Mouse (Mus musculus) liver, postnatal 0 days (tissue): ENCODE measurements around the gene Srxn1. TPM values are rescaled to one million over a fixed set of nuclear protein-coding genes. Genes with fewer than 3 reads are reported as not detected.

Experiments used
- ATAC-seq: fragments of 200-750 bp; cut with Nextera tagmentation; 2 replicates; pipeline ENCODE4 v1.8.0; 2017; ENCODE audit warnings: mild to moderate bottlenecking, moderate library complexity
- DNase-seq: peaks from one replicate; pipeline ENCODE4 v3.0.0-alpha.2; 2016
- H3K27ac ChIP-seq: fragments of 300-500 bp; sonication (generic); 2 replicates; pipeline ENCODE4 v1.5.1; 2014; ENCODE audit warnings: antibody characterized with exemption, moderate library complexity, mild to moderate bottlenecking, low read depth
- H3K27me3 ChIP-seq: fragments of 300-500 bp; sonication (generic); 2 replicates; pipeline ENCODE4 v1.6.1; 2014; ENCODE audit warnings: low read length, control low read depth, mixed read lengths; ENCODE audit not compliant: insufficient read depth
- H3K36me3 ChIP-seq: fragments of 300-500 bp; sonication (generic); replicated peaks from 2 replicates; pipeline ENCODE4 v1.6.1; 2014; ENCODE audit warnings: mild to moderate bottlenecking, control low read depth, low read length, moderate library complexity, mixed read lengths; ENCODE audit not compliant: insufficient read depth
- H3K4me1 ChIP-seq: fragments of 300-500 bp; sonication (generic); 2 replicates; pipeline ENCODE4 v1.6.1; 2014; ENCODE audit warnings: antibody characterized with exemption, mild to moderate bottlenecking, control low read depth; ENCODE audit not compliant: insufficient read depth
- H3K4me2 ChIP-seq: fragments of 300-500 bp; sonication (generic); 2 replicates; pipeline ENCODE4 v1.6.1; 2014; ENCODE audit warnings: low read depth, mild to moderate bottlenecking, low read length, moderate library complexity, mixed read lengths
- H3K4me3 ChIP-seq: fragments of 300-500 bp; sonication (generic); 2 replicates; pipeline ENCODE4 v1.5.1; 2014; ENCODE audit warnings: low read depth, low read length
- H3K9ac ChIP-seq: fragments of 300-500 bp; sonication (generic); replicated peaks from 2 replicates; pipeline ENCODE4 v1.6.1; 2014; ENCODE audit warnings: mild to moderate bottlenecking, moderate library complexity
- H3K9me3 ChIP-seq: fragments of 300-500 bp; sonication (generic); 2 replicates; pipeline ENCODE4 v1.6.1; 2016; ENCODE audit warnings: mild to moderate bottlenecking, control low read depth, low read length, mixed read lengths
- CTCF ChIP-seq: sonication (generic); IDR thresholded peaks from 2 replicates; pipeline ENCODE4 v1.5.1; 2016; ENCODE audit warnings: antibody characterized with exemption, low read depth
- EP300 ChIP-seq: IDR thresholded peaks from 2 replicates; pipeline ENCODE4 v1.6.1; 2016; ENCODE audit warnings: antibody characterized with exemption, low read depth, mild to moderate bottlenecking
- WGBS: fragments of 180-500 bp; shearing (Covaris S2); extraction: QIAGEN DNeasy Blood & Tissue Kit; methylation state at CpG from one replicate; pipeline ENCODE4 v1.1.7; 2014; ENCODE audit not compliant: insufficient replicate concordance; 5-methylcytosine and 5-hydroxymethylcytosine counted together
- polyA plus RNA-seq: library from polyadenylated mRNA; unstranded; fragments of >200 nt; fragmentation: Nextera tagmentation; extraction: Ambion mirVana; gene quantifications from 2 replicates; pipeline ENCODE4 v1.2.1, GENCODE M21; 2015

Srxn1 gene
- polyA plus RNA-seq, 1 experiment from 2014 or later, result 8.7 TPM

GRCm38 (mm10) chr2:152106597-152106996, 1.3 kb downstream of the Srxn1 start:
- no peak overlapping the region for H3K27ac ChIP-seq
- H3K4me3 ChIP-seq, result peak overlapping the region; percentile 85
- no peak for TF ChIP-seq CTCF
- TF ChIP-seq EP300, result no peak
- DNase-seq (no peak), ATAC-seq (no peak)
- H3K4me1 ChIP-seq, result peaks cover 10% of the 10 kb centered on the region; the same call in 1 of the 2 replicates
- H3K9ac ChIP-seq, result peak overlapping the region; percentile 91
- H3K4me2 ChIP-seq, result peak overlapping the region; percentile 87
- no peaks in the 10 kb centered on the region for H3K27me3 ChIP-seq
- WGBS, result 89% methylated on average over 10 of the region's 10 CpGs
- H3K9me3 ChIP-seq, result no peaks in the 10 kb centered on the region
- H3K36me3 ChIP-seq, result no peaks in the 10 kb centered on the region

- Histone ChIP-seq H3K27me3 (no peaks in the 10 kb centered on the region), H3K4me2 (no peak overlapping the region), H3K9me3 (no peaks in the 10 kb centered on the region), H3K27ac (no peak overlapping the region), H3K36me3 (no peaks in the 10 kb centered on the region), H3K4me3 (no peak overlapping the region), H3K9ac (no peak overlapping the region), H3K4me1 (peaks cover 10% of the 10 kb centered on the region; the same call in 1 of the 2 replicates)
- ATAC-seq (no peak), DNase-seq (no peak)
- WGBS, result 73% methylated on average over 7 of the region's 7 CpGs
- TF ChIP-seq CTCF, result no peak
- no peak for TF ChIP-seq EP300
These were observed 3.4 kb downstream of the Srxn1 start for GRCm38 (mm10) chr2:152108702-152109101.

GRCm38 (mm10) chr2:152109386-152109785, 4.1 kb downstream of the Srxn1 start:
- no peak for ATAC-seq
- TF ChIP-seq EP300, result no peak
- no peak for TF ChIP-seq CTCF
- 79% methylated on average over 5 of the region's 5 CpGs for WGBS

GRCm38 (mm10) chr2:152111311-152111710, 6.0 kb downstream of the Srxn1 start:
- Histone ChIP-seq H3K4me1 (peaks cover 4% of the 10 kb centered on the region; the same call in 1 of the 2 replicates), H3K4me3 (no peak overlapping the region), H3K27me3 (peaks cover 11% of the 10 kb centered on the region; the same call in 1 of the 2 replicates), H3K36me3 (no peaks in the 10 kb centered on the region), H3K9ac (no peak overlapping the region), H3K9me3 (no peaks in the 10 kb centered on the region), H3K4me2 (no peak overlapping the region), H3K27ac (no peak overlapping the region)
- TF ChIP-seq CTCF (no peak), EP300 (no peak)
- WGBS, result 49% methylated on average over 2 of the region's 2 CpGs
- ATAC-seq (no peak), DNase-seq (no peak)

More at GRCm38 (mm10) chr2:152109386-152109785, 4.1 kb downstream of the Srxn1 start:
- DNase-seq, result no peak
- H3K9me3 ChIP-seq, result no peaks in the 10 kb centered on the region
- no peaks in the 10 kb centered on the region for H3K36me3 ChIP-seq
- H3K9ac ChIP-seq, result no peak overlapping the region
- H3K4me1 ChIP-seq, result peaks cover 10% of the 10 kb centered on the region; the same call in 1 of the 2 replicates
- no peak overlapping the region for H3K4me3 ChIP-seq
- no peak overlapping the region for H3K27ac ChIP-seq
- no peaks in the 10 kb centered on the region for H3K27me3 ChIP-seq
- H3K4me2 ChIP-seq, result no peak overlapping the region

GRCm38 (mm10) chr2:152111920-152112319, 6.6 kb downstream of the Srxn1 start:
- Histone ChIP-seq H3K4me1 (no peaks in the 10 kb centered on the region), H3K9ac (no peak overlapping the region), H3K9me3 (no peaks in the 10 kb centered on the region), H3K4me3 (no peak overlapping the region), H3K36me3 (no peaks in the 10 kb centered on the region), H3K4me2 (no peak overlapping the region), H3K27me3 (peaks cover 11% of the 10 kb centered on the region; the same call in 1 of the 2 replicates), H3K27ac (no peak overlapping the region)
- ATAC-seq (peak; percentile 88), DNase-seq (peak; percentile 91)
- 9% methylated on average over 7 of the region's 7 CpGs for WGBS
- TF ChIP-seq EP300 (no peak), CTCF (peak; percentile 100)

- WGBS, result 73% methylated on average over 5 of the region's 5 CpGs
- Histone ChIP-seq H3K4me1 (no peaks in the 10 kb centered on the region), H3K36me3 (no peaks in the 10 kb centered on the region), H3K27ac (no peak overlapping the region), H3K4me3 (no peak overlapping the region), H3K4me2 (no peak overlapping the region), H3K9ac (no peak overlapping the region), H3K9me3 (no peaks in the 10 kb centered on the region), H3K27me3 (peaks cover 11% of the 10 kb centered on the region; the same call in 1 of the 2 replicates)
- ATAC-seq (no peak), DNase-seq (no peak)
- TF ChIP-seq EP300, result no peak
- TF ChIP-seq CTCF, result no peak
These were observed 7.2 kb downstream of the Srxn1 start for GRCm38 (mm10) chr2:152112490-152112889.
